Mouse (Mus musculus) lung, postnatal 0 days (tissue): ENCODE results near the gene Pds5b.

Source experiments
- CTCF ChIP-seq: IDR thresholded peaks from 2 replicates; pipeline ENCODE4 v1.5.1; 2016; ENCODE audit warnings: antibody characterized with exemption, mild to moderate bottlenecking
- EP300 ChIP-seq: IDR thresholded peaks from 2 replicates; pipeline ENCODE4 v1.6.1; 2016; ENCODE audit warnings: antibody characterized with exemption, mild to moderate bottlenecking, control low read depth

GRCm38 (mm10) chr5:150664794-150665131 is 8.8 kb upstream of the Pds5b start:
- TF ChIP-seq EP300 (no peak), CTCF (no peak)
